Mouse (Mus musculus): ENCODE data around the gene Abca1. TPM values are rescaled to one million over a fixed set of nuclear protein-coding genes. Genes with fewer than 3 reads are reported as not detected.

Gene Abca1
- polyA plus RNA-seq, 1 experiment: 17.3 TPM

DNA sequence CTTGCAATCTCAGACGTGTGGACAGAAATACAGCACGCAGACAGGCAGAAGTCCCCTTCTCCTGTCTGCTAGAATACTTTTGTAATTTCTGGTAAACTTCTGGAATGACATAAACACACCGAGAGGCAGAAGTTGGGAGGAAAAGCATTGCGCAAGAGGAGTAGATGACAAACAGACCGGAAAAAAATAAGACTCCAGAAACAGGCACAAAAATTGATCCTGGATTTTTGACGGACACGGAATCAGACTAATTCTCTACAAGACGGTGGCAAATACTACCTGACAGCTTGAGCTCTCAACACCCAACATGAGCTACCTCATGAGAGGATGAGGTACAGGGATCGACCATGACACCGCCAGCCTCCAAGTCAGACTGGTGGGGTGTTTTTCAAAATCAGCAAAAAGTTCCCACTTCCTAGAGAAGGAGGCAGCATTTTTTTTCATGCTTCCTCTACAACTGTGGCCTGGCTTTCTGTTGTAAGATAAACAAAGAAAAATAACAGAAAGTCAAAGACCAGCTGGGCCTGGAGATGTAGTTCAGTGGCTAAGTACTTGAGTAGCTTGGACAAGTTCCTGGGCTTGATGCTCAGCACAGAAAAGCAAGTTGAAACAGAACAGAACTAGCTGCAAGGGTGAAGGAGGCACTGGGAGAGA lies 34.7 kb downstream of the Abca1 start:
- no peak for DNase-seq (ENCODE audit: extremely low spot score in 1 of 2, low spot score in 1 of 2)

DNA sequence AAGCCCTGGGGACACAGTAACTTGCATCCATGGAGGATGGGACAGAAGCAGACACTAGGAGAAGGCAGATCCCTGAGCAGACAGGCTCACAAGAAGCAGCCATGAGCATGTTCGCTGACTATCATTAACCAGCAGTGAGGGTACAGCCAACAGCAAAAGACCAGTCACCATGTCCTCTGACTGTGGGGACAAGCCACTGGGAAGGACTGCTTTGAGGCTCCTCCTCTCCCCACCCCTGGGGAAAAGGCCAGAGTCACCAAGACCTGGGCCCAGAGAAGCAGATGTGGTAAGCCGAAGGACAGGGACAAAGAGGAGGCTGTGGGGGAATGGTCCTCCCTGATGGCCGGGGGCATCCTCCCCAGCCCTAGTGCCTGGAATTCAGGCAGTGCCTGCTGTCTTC lies 37.4 kb downstream of the Abca1 start:
- no peak for DNase-seq (ENCODE audit: extremely low spot score in 1 of 2, low spot score in 1 of 2)

DNA sequence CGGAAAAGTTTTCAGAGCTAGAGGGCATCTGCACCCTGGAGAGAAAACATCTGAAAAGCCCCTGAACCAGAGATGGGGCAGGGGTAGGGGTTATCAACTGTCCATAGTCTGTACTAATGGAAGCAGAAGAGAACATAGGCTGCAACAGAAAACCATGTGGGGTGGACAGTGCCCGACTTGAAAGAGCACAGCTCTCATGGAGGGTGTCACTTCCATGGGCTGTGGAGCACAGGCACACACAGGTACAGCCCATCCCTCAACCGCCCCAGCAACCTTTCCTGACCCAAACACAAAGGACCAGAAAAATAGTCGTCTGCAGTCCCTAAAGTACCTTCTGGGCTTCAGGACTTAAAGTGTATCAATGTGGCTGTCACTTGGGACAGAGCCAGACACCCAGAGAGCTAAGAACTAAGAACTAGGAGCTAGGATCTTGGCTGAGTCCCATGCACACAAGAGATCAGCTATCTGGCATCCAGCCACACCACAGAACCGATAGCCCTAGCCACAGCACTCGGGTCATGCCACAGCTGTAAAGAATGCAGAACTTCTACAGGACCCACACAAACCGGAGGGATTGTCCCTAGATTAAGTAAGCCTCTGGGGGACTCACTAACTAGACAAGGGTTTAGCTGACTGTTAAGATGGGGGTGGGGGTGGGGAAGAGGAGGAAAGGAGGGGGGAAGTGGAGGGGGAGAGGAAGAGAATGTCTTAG lies 38.0 kb downstream of the Abca1 start:
- peak in 1 of 2 experiments; percentile 18 for DNase-seq (ENCODE audit: extremely low spot score in 1 of 2, low spot score in 1 of 2)

DNA sequence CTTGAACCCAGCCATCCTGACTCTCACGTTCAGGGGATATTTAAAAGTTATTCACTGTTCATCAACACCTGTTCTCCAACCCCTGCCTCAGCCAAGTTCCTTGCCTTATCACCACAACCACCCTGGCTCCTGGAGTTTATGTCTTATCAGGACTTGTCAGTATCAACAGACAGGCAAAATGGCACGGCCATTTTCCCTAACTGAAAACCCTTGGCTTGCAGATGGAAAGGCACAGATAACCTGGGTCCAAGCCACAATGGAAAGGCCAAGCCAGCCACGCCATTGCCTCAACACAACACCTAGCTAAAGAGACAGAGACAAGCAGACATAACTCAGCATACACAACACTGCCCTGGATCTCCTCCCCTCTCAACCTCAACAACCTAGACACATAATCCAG lies 38.6 kb downstream of the Abca1 start:
- DNase-seq (ENCODE audit: extremely low spot score in 1 of 2, low spot score in 1 of 2): no peak

DNA sequence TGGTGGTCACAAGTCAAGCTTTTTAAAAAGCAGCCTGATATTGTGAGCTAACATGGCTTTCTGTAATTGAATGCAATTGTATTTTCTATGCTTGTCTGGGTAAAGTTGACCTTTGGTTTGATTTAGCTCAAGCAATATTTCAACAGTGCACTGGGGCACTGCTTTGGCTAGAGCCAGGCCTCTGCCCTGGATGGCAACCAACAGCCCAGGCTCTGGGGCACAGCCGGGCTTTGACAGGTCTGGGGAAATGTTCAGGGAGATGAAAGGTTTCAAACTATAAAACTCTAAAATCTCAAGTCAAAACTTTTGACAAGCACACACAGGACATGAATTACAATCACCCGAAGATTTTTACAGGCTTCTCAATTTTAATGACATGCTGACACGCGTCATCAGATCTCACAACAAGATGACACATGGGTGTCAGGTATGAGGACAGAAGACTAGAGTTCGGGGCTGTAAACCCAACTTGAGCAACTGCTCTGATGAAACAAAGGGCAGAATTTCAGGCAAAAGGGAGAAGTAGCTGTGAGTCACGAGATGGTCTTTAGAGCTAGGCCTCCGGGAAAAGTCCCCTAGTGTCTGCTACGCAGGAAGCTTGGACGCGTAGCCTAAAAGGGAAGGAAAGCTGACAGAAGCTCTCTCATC lies 39.5 kb downstream of the Abca1 start:
- DNase-seq (ENCODE audit: extremely low spot score in 1 of 2, low spot score in 1 of 2): no peak

DNA sequence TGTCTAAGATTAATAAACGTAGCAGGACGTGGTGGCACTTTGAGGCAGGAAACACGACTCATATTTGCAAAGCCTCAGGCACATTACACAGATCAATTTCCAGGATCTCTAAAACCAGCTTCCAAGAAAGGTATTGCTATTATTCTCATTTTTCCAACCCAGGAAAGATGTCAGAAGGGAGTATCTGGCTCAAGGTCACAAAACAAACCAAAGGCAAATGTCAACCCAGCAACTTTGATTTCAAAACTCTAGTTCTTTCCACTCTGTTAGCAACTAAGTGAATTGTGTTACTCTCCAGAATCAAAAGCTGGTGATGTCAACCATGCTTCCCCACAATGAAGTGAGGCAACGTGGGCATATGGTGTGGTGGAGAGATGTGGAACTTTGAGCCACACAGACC lies 41.1 kb downstream of the Abca1 start:
- no peak for DNase-seq (ENCODE audit: extremely low spot score in 1 of 2, low spot score in 1 of 2)

DNA sequence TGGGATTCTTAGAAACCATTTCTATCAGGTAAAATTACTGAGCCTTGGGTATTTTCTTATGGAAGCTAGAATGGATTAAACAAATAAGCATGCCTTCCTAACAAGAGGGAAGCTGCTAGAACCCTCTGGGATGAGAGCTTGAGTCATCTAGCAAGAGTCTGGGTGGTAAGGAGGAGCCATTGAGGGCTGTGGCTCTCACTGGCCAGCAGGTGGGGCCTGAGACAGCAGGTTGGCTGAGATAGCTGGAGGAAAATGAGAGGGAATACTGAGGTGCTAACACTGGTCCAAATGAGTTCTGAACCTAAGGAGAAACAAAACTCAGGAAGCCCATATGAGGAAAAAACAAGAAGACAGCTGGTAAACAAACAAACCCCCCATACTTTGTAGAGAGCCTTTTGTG lies 42.1 kb downstream of the Abca1 start:
- no peak for DNase-seq (ENCODE audit: extremely low spot score in 1 of 2, low spot score in 1 of 2)

DNA sequence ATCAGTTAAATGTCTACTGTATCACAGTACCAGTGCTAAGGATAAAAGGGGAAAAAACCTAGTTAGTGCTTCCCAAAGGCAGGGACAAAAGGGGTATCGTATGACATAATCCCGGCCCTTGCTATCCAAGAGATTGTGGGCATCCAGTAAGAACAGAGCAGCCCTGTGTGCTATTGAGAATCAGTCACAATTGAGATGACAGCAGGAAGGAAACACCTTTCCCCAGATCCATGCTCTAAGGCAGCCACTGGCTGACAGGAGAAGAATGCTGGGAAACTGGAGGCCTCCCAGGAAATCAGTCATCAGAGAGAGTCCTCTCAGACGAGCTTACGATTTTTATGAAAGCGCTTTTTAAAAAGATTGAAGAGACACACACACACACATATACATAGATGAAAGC lies 42.6 kb downstream of the Abca1 start:
- no peak for DNase-seq (ENCODE audit: extremely low spot score in 1 of 2, low spot score in 1 of 2)

DNA sequence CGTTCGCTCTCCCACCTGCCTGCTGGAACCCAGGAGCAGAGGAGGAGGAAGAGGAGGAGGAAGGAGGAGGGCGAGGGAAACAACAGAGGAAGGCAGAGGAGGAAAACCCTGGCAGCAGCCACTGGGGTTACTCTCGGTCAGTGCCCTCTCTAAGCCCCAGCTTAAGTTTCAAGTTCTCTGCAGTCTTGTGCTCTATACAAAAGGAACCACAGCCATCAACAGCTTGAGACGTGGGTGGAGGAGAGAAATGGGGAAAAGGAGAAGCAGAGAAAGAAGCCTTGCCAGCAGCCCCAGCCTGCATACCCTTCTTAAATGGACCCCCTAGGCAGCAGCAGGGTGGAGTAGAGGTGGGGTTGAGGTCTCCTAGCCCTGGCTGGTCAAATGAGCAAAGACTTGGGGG lies 43.8 kb downstream of the Abca1 start:
- peak; percentile 19 to 63 for DNase-seq (ENCODE audit: extremely low spot score in 1 of 2, low spot score in 1 of 2)

DNA sequence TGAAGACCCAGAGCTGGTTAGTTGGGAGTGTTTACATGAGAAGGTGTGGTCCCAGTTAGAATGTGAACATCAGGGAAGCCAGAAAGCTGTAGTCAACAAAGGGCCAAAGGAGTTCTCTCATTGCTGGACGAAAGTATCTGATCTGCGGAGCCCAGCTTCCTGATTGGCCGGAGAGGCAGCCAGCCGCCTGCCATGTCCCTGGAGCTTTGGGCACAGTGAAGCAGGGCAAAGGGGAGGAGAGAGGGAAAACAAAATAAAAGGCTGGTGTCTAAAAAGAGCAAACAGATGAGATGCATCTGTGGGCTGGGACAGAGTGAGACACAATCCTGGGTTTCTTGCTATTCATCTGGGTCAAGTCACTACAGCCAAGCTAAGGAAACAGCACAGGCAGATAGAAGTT lies 44.3 kb downstream of the Abca1 start:
- no peak for DNase-seq (ENCODE audit: extremely low spot score in 1 of 2, low spot score in 1 of 2)

DNA sequence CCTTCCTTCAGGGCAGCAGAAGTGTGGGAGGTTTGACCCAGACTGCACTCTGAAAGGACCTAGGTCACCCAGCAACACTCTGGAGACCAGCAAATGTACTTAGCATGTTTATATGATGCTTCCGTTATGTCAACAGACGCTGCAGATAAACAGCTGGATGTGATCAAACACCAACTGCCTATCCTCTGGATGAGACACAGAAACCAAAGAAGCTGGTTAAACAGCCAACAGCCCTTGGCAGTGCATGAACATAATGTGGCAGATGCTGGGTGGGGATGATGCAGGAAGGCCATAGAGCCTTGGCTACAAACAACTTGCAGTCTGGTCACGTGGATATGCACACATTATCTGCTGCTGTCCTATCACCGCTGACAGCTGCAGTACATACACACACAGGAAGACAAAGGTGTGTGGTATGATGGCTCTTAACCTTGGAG lies 47.8 kb downstream of the Abca1 start:
- DNase-seq (ENCODE audit: extremely low spot score in 1 of 2, low spot score in 1 of 2): no peak

DNA sequence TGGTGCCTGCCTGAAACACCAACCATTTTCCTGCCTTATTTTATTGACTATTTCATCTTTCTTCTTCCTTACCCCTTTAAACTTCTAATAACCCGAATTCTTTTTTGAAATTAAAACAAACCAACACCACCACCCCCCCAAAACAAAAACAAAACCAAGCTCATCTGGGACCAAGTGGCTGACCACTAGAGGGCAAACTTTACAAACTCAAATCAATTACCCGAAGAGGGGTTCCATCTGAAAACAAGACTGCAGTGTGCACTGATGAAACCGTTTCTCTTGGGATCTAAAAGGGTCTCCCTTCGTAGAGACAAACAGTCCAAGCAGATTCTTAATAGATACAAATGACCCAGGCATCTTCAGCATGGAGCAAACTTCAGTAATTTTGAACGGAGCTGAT lies 49.3 kb downstream of the Abca1 start:
- DNase-seq (ENCODE audit: extremely low spot score in 1 of 2, low spot score in 1 of 2): peak in 1 of 2 experiments; percentile 57

DNA sequence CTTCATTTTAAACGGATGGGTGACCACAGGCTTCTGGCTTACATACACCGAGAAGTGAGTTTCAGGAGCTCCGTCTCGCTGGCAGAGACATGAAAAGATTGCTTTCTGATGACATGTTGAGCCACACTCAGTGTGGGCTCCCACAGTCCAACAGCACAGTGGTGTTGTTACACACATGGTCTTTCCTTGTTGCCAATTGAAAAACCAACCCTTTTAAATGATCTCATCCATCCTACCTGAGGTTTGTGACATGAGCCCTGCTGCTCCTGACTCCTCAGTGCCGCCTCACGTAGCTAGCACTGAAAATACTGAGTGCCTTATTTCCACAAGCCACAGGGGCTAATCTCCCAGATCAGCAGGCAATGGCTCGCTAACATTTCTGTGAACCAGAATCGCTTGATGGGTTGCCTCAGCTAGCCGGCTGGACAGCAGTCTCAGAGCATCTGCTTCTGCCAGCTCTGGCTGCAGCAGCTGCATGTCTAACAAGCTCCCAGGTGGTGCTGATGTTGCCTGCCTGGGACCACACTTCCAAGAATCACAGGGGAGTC lies 50.2 kb downstream of the Abca1 start:
- DNase-seq (ENCODE audit: extremely low spot score in 1 of 2, low spot score in 1 of 2): no peak

DNA sequence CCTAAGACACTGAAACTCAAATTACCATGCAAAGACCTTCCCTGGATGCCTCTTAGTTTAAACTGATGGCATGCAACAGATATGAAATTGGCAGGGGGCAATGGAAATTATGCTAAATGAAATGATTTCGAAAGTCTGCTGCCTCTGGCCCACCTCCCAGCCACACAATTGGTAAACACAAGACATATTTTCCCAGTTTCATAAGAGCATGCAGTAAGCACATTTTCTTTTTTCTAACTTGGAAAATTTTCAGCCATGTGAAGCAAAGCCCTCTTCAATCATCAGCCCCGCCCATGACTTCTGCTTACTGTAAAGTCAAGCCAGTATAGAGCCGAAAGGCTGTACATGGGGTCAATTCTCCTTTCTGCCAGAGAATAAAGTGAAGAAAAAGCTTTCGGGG lies 51.5 kb downstream of the Abca1 start:
- DNase-seq (ENCODE audit: extremely low spot score in 1 of 2, low spot score in 1 of 2): no peak

DNA sequence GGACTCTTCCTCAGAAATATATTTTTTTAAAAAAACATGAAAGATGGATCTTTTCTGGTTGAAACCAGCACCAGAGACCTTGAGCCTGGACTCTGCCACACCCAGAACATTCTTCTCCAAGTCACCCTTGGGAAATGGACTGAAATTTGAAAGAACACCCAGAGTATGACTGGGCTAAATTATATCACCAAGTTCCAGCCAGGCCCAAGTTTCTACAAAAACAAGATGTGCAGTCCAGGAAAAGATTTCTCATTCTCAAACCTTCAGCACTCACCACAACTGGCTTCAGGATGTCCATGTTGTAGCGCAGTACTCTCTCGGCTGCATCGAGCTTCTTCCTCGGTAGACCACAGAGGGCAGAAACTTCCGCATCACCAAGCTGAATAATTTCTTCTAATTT lies 53.0 kb downstream of the Abca1 start:
- no peak for DNase-seq (ENCODE audit: extremely low spot score in 1 of 2, low spot score in 1 of 2)

DNA sequence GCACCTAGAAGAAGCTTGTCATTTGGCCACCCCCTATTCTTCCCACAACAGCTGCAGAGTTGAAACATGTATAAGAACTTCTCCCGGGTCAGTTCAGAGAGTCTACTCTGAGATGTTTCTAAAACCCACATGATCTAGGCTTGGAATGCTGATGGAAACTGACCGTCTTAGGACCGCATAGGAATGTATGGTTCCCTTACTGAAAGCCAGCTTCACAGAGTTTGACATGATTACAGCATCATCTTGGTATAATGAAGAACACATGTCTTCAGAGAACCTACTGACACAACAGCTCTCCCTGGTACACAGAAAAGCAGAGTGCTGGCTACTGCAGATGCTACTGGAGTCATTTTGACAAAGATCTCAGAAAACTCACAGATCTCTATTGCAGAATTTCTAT lies 53.6 kb downstream of the Abca1 start:
- no peak for DNase-seq (ENCODE audit: extremely low spot score in 1 of 2, low spot score in 1 of 2)

DNA sequence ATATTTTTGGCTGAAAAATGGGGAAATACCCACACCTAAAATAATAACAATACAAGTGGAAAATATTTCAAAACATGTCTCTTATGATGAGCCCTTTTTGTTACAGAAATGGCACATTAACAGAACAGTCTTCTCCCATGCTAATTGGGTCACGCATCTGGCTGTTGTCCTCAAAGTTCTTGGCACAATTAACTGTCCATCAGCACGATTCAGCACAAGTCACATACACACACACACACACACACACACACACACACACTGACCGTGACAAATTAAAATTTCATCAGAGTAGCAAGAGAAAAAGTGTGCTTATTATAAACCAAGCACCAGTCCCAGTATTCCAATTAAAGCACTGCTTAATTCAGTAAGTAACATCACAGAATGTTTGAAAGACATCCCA lies 55.1 kb downstream of the Abca1 start:
- no peak for DNase-seq (ENCODE audit: extremely low spot score in 1 of 2, low spot score in 1 of 2)

DNA sequence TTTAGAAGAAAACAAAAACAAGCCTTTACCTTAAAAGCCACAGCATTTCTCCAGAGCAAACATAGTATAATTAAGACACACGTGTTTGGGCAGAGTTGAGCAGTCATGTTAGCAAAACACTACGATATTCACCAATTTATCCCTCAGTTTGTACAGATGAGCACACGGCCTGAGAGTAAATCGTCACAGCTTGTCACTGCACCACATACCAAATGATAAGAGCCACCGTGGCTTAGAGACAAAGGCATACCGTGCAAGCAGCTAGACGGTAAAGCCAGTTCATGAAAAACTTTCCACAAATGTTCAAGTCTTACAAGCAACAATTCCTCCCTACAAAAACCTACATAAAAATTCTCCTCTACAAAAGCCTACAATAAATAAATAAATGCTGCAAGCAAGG lies 57.2 kb downstream of the Abca1 start:
- no peak for DNase-seq (ENCODE audit: extremely low spot score in 1 of 2, low spot score in 1 of 2)

DNA sequence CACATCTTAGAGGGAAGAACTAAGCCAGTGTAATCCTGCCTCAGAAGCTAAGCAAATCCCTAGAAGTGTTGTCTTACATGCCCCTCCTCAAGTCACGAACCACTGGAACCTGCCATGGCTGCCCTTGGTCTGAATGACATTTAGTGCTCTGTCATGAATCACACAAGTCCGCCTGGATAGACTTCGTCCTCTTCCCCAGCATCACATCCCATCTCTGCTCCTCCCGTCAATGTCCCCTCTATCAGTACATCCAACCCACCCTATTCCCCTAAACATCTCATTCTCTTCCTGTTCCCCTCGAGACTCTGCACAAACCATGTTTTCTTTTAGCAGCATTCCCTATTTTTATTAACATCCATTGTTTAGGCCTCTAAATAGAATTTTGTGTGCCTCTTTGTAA lies 58.4 kb downstream of the Abca1 start:
- no peak for DNase-seq (ENCODE audit: extremely low spot score in 1 of 2, low spot score in 1 of 2)

DNA sequence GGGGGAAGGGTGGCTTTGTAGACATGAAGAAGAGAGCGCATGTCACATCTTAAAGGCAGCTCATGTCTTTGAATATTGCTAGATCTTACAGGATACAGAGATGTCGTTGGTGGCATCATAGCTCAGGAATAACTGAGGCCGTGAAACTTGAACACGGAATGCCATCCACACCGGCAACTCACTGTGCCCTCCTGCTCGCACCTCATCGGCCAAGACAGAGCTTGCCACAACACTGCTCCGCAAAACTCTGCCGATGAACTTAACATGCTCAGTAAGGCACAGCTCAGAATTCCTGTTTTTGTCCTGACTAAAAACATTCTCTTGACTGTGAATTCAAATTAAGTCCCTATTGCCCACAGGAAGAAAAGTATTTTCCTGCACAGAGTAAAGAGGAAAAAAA lies 59.2 kb downstream of the Abca1 start:
- DNase-seq (ENCODE audit: extremely low spot score in 1 of 2, low spot score in 1 of 2): no peak

DNA sequence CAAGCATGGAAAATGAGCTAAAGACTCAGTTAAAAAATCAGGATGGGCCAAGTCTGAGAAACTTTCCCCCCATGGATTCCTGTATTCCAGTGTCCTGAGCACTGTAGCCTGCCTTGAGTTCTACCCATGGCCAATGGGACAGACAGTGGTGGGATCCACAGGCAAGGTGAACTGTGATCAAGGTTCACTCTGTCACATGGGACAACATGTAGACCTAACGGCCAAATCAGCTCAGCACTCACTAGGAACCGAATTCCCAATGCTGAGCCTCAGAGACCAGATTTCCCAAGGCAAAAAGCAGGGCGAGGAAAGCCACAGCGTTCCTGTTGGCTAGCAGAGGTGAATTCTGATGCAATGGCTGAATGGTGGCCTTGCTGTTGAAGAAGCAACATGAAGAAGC lies 64.8 kb downstream of the Abca1 start:
- DNase-seq (ENCODE audit: extremely low spot score in 1 of 2, low spot score in 1 of 2): no peak

DNA sequence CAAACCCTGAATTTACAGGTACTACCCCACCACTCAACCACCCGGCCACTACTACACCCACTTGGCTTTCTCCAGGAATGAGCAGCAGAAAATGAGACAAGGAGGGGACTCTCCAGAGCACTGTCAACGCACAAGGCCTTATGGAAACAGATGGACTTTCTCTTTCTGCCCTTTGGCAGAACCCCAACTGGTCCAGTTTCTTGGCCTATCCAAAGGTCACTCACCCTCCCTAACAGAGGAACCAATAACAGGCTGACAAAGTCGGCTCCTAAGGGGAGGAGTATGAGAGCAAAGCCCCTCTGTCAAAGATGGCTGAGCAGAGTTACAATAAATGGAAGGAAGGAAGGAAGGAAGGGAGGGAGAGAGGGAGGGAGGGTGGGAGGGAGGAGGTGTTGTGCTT lies 65.4 kb downstream of the Abca1 start:
- no peak for DNase-seq (ENCODE audit: extremely low spot score in 1 of 2, low spot score in 1 of 2)

Measured in frontal cortex, adult 2 months (tissue).